Mouse (Mus musculus) heart, adult 2 months (tissue): ENCODE data around the gene Laptm5.

Experiments used
- CTCF ChIP-seq: fragments of 200-600 bp; IDR thresholded peaks from 2 replicates; pipeline ENCODE4 v1.8.1; 2022; ENCODE audit warnings: antibody characterized with exemption, mild to moderate bottlenecking, moderate library complexity
- EP300 ChIP-seq: fragments of 200-500 bp; IDR thresholded peaks from 2 replicates; pipeline ENCODE4 v1.6.1; 2011; ENCODE audit warnings: low read depth, low read length, control low read depth; ENCODE audit not compliant: insufficient read depth

DNA sequence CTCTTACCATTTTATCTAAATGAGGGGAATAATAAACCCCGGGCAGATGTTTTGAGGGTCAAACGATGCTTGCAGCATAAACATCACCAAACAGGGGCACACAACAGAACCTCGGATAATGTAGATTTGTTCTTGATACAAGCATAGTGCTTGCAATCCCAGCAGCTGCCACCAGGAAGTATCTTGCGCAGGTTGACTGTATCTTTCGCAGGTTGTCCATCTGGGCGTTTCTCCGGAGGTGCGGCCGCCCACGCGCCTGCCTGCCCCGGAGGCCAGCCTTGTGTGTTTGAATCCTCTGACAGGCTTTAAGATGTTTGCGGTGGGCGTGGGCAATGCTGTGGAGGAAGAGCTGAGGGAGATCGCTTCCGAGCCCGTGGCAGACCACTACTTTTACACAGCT, 39.6 kb downstream of the Laptm5 start:
- no peak for TF ChIP-seq EP300
- TF ChIP-seq CTCF: peak; percentile 45
